Mouse (Mus musculus) urinary bladder, postnatal 14 days (tissue): Measurements from ENCODE around the gene Tspan13.

Experiments used
- DNase-seq: peaks from one replicate; pipeline ENCODE4 v3.0.0; 2021; ENCODE audit warnings: low spot score

Gene Tspan13

DNA sequence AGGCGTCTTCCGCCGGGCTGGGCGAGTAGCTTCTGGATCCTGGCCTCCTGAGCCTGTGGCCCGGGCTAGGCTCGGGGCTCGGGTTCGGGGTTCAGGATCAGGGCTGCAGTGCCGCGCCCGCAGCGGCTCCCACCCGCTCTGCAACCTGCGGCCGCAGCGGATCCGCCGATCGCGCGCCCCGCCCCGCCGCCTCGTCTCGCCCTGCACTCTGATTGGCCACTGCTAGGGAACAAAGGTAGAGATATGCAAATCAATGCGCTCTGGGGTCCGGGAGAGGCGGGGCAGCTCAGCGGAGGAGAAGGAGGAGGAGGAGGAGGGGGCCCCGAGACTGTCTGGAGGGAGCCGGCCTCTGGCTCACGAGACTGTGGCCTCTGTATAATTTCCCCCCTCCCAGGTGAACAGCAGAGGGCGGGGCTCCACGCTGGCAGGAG, at the start of gene Tspan13:
Gene Tspan13, minus strand, starts transcription at position 153 of the 431 bp plus-strand sequence.
- peak; percentile 89 for DNase-seq

DNA sequence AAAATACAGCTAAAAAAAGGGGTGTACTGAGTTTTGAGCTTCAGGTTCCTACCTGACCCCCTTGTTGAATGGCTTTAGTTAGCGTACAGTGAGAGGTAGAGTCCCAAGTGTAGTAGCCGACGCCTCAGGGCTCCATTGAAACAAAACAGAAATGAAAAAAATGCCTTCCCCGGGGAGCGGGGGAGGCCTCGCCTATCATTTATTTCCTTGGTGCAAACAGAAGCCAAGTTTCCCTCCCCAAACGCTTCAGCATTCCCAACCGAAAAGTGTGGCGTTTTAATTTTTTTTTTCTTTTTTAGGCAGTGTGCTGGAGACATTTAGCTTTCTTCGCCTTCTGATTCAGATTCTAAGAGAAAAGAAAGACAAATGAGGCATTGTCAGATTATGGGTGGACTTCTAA, 49.7 kb upstream of the Tspan13 start:
- no peak for DNase-seq

DNA sequence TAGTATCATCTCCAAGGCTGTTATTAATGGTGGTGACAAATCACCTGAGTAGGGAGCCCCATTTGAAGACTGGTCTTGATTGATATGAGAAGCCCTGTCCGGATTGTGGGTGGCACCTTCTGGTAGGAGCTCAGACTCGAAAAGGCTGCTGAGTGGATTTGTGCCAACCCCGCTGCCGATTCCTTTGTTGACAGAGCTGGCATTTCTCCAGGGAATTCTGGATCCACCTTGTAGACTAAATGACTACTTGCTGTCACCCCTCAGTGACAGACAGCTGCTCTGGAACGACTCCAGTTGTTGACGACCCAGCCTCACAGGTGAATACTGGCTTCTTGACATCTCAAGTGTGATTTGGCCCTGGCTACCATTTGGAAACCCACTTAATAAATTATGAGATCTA, 46.9 kb upstream of the Tspan13 start:
- no peak for DNase-seq

DNA sequence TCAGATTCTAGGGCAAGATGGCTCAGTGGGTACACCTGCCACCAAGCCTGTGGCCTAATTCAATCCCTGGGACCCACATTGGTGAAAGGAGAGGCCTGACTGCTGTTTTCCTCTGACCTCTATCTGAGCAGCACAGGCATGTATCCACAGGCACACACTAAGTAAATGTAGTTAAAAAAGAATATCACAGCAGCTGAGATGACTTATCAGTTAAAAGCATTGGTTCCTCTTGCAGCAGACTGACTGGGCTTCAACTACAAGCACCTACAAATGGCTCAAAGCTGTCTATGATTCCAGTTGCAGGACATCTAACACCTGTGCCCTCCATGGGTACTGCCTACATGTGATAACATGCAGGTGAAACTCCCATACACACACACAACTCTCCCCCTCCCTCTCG, 46.5 kb upstream of the Tspan13 start:
- no peak for DNase-seq

DNA sequence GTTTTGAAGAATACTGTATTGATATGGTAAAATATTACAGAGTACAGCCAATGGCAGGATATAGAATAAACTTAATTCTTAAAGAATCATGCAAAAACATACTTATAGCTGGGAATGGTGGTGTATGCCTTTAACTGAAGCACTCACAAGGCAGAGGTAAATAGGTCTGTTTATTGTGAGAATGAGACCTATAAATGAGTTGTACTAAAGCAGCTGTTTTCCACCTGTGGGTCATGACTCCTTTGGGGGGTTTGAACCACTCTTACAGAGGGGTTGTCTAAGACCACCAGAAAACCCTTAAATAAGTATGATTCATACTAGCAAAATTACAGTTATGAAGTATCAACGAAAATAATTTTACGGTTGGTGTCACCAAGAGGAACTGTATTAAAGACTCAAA, 43.1 kb upstream of the Tspan13 start:
- no peak for DNase-seq

DNA sequence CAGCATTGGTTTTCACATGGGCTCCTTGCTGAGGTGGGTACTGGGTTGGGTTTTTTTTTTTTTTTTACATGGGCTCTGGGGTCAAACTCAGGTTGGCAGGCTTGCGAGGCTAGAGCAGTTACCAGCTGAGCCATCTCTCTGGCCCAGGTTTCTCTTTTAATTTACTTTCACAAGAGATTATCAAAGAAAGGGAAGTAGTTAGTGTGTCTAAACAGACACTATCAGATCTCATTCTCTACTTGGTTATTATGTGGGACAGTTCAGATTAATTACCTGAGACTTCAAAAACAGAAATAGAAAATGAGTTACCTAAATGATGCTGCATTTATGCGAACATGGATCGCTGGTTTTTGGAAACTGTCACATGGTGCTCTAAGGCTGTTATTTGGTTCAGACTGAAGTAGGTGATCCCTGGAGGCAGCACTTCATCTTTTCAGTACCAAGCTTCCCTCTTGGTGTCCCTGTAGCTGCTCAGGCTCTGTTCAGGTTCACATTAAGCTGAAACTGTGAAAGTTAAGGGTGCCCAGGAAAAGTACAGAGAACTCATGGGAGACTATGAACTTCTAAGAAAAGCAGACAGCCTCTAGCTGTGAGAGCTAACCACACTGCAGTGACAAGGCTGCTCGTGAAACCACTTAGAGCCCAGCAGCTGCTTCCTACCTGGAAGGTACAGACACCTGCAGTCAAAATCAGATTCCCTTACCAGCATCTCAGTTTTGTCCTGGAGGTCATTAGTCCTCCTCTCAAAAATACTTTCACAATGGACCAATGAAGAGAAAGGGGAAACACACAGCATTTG, 36.0 kb upstream of the Tspan13 start:
- DNase-seq, result no peak

DNA sequence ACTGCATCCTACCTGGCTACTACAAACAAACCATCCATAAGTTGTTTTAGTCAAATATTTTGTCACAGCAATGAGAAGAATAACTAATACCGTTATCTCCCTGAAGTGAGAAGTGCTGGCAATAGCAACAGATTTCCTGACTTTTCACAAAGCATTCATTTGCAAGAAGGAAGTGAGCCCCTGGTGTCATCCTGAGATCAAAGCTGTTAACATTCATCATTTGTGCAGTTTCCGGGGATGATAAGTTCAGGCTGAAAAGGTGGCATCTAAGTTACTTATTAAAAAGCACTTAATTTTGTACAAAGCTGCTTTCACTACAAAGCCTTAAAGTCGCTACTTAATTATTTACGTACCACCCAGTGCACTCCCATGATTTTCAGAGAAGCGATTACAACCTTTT, 30.6 kb upstream of the Tspan13 start:
- no peak for DNase-seq

DNA sequence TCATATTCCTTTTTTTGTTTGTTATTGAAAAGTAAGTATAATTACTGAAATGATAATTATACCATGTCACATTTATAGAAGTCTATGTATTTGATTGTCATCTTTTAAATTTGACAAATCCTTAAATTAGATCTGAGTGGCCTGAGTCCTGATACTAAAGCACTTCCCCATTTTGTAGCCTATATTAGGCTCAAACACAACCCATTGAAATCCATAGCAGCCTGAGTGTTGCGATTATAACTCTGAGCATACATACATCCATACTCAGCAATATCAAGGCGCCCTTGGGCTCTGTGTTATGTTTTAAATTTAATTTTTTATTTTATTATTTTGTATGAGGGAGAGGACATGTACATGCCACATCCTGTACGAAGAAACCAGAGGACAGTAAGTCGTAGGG, 27.9 kb upstream of the Tspan13 start:
- no peak for DNase-seq

DNA sequence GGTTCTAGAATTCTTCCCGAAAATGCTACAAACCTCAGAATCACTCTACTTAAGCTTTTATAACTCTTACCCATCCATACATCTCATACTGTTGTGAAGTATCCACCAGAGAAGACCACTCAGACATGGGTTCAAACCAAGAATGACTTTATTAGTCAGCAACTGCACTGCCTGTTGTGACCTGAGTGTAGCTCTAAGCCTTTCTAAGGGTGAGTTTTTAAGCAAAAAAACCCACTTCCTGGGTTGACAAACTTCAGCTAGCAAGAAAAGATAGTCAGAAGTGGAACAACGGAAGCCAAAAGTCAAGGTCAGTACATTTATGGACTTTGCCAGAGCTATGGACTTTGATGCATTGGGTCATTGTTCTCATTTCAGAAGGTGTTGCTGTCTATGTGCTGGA, 25.2 kb upstream of the Tspan13 start:
- DNase-seq, result no peak

DNA sequence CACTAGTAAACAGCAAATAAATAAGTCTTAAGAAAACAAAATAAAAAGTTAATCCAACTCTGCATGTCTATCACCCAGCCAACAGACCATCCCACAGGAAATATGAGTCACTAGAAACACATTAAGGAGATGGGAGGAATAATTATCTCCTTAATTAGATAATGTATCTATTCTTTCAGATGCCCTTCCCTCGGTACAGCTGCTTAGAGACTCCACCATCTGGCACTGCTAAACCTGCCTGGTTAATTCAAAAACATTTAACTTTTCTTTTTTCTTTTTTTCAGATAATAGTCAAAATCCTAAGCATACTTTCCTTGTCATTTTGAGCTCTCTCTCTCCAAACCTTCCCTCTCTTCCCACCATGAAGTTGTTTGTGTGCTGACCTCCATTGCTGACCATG, 23.6 kb upstream of the Tspan13 start:
- no peak for DNase-seq

DNA sequence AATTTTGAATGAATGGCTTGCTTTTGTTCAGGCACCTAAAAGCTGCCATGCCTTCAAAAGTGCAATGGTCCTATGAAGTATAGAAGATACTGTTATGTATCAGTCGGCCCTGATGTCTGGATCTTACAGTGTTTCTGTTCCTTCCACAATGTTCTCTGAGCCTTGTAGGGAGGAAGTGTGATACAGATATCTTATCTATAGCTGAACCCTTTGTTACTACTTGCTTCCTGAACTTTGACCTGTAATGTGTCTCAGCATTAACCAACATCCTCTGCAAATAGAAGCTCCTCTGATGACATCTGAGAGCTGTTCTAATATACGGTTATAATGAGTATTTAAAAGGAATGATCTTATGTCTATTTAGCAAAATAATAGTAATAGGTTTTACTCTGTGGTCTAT, 15.4 kb upstream of the Tspan13 start:
- DNase-seq, result no peak

DNA sequence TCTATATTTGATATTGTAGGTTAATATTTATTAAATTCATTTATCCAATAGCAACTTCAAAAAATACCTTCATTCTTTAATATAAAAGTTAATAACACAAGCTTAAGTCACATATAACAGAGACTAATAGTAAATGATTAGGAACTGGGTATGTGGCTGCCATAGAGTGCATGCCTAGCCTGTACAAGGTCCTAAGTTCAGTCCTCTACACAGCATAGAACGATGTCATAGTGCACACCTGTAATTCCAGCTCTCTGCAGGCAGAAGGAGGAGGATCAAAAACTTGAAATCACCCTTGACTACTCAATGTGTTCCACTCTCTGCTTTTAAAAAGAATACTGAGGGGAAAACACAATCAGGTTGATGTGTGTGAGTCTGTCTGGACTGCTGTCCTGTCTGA, 8.0 kb upstream of the Tspan13 start:
- DNase-seq, result no peak

DNA sequence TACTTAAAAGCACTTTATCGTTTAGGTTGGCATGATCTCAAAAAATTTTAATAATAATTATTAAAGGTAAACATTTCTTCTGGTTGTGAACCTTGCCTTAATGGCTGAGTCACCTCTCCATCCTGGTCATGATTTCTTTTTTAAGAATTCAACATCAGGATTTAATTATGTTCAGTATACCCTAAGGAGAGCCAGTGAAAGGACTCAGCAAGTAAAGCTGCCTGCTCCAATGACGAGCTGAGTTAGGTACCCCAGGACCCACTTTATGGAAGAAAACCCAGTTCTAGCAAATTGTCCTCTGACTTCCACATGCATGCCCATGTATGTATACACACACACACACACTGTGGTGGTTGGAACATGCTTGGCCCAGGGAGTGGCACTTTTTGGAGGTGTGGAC, 5.3 kb upstream of the Tspan13 start:
- DNase-seq, result no peak

DNA sequence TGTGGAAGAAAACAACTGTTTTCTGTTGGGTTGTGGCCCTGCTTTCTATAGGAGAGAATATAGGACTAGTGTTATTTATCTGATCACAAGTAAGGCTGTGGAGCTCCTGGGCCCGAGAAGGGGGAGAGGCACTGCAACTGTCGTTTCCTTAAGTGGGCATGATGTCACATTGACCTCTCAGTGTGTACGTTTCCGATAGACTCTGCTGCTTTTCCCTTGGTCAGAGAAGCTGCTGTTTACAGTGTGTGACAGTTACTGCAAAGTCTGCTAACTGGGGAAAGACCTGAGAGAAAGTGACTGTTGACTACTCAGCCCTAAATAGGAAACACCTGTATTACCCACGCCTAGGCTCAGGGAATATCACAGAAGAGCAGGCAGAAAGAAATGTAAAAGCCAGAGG, 3.9 kb upstream of the Tspan13 start:
- DNase-seq, result no peak

DNA sequence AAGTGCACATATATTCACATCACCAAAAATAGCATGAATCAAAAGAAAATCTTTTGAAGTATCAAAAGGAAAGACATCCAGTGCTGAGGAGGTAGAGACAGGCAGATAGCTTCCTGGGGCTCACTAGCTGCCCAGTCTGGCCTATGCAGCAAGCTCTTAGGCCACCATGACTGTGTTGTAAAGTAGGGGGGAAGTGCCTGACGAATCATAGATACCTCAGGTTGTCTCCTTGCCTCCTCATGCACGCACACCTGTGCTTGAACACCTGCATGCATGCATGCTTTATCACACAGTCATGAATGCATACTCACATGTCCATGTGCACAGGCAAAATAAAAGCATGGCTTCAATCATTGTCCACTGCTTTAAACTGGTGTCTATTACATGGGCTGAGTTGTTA, 2.4 kb upstream of the Tspan13 start:
- no peak for DNase-seq

DNA sequence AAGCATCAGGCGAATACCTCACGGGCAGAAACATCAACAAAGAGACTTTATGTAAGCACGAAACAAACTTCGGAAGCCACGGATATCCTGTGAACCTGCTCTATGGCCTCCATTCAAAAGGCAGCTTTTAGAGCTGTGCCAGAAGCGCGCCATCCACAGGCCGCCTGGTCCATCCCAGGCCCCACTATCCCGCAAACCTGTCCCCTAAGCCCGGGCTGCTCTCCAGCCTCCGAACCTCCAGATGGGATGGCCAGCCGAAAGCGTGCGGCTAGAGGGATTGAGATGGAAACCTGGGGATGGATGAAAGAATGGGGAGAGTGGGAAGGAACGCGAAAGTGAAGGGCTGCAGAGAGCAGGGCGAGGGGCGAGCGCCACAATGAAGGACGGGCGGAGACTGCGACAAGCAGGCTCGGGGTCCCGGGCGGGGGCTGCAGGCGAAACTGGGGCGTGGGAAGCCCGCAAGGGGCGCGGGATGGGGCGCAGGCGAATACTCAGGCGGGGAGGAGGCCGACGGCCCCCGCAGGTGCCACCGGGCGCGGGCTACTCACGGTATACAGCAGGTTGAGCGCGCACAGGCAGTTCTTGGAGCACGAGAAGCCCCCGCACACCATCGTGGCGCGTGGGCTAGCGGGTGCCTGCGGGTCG, 475 bp downstream of the Tspan13 start:
- peak; percentile 42 for DNase-seq

DNA sequence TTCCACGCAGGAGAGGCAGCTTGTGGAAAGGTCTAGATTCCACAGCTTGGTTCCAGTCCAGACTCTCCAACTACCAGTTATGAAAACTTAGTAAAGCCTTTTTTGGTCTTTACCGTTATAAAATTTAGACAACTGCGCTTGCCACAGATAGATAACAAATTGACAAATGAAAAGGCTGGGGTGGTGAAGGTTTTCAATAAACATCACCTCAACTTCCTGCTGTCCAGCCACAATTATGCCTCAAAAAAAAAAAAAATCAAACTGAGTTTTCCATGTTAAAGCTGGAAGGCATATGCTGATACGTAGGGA, 1.1 kb downstream of the Tspan13 start:
- no peak for DNase-seq

DNA sequence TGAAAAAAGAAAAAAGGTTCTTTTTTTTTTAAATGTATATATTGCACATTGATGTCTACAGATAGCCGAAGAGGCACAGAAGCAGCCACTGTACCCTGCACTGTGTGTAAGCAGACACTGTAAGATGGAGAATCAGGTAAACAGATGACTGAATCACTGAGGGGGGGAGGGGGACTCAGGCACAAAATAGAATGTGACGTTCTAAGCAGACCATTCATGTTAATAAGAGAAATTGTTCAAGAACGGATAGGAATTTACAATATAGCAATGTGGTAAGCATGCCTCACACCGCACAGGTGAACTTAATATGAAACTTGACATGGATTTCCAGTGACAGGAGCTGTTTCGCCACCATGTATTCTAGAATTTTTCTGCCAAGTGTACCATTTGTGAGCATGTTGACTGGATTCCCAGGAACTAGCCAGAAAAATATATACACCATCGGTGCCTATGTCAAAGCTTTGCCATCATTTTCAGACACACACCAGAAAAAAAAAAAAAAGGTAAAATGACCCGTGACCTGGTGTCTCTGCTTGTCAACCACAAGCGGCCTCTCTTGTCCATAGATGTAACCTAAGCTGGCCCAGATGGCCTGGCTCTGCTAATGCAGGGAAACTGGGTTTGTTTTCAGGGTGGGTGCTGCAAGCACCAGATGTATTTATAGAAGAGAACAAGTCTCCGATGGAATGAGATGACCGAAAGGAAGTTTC, 1.6 kb downstream of the Tspan13 start:
- no peak for DNase-seq

DNA sequence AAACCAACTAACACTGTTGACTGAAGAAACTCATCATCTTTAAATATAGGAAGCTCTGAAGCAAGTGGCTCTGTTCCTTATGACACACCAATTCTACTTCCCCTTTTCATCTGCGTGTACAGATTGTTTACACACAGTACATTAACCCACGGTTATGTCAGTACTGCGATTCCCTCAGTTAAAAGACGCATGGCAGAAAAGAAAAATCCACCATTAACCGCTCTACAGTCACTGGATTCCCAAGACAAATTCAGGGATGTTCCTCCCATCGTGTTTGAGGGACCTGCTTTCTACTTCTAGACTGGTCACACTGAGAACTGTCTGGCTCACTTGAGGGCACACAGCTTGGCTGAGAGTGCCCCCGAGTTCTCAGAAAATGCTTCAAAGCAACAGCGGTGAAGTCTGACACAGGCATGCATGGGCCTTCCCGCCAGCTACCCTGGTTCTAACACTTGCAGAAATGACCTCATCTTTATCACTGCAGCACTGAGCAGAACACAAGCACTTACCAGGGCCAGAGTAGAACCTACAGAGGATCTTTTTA, 2.7 kb downstream of the Tspan13 start:
- no peak for DNase-seq

DNA sequence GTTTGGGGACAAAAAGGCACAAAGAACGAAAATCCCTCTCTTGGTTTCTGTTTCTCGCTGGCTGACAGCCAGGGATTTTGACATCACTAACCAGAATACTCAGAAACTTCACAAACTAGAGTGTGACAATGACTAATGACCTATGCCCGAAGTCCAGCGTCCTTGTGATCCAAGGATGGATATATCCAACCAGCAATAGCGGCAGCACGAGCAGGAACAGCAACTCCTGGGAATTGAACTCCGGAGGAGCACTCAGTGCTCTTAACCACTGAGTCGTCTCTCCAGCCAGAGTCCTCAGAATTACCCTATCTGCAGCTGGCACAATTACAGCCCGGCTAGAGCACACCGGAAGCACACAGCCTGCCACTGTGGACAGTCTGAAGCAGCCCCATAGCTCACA, 5.5 kb downstream of the Tspan13 start:
- DNase-seq, result no peak

DNA sequence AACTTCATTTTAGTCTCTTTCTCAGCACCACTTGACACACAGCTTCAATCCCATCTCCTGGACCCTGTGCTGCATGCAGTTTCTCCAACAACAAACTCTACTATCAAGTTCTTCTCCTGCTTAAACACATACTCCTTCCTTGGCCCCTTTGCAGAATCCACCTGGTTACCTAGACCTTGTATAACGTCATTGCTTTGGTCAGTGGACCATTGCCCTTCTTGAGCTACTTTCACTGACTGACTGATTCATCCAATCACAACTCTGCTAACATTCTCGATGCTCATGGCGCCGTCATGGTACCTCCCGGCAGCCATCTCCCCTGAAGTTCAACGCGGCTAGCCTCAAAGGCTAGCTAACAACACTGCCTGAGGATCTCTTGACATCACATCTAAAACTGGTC, 6.2 kb downstream of the Tspan13 start:
- DNase-seq, result no peak

DNA sequence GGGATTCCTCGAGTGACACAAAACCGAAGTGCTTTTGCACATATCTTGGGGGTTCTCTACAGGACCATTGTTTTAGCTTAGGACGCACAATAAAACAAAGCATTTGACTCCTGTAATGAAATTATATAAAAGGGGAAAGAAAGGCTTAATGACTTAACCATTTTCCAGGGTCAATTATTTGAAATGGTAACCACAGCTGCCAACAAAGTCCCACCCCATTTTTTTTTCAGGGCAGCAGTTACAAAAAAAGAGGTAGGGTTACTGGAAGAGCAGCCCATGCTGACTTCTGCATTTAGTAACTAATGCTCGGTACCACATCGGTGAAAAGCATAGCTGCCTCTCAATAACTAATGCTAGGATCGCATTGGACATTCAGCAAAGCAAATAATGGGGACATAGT, 6.8 kb downstream of the Tspan13 start:
- DNase-seq, result no peak

DNA sequence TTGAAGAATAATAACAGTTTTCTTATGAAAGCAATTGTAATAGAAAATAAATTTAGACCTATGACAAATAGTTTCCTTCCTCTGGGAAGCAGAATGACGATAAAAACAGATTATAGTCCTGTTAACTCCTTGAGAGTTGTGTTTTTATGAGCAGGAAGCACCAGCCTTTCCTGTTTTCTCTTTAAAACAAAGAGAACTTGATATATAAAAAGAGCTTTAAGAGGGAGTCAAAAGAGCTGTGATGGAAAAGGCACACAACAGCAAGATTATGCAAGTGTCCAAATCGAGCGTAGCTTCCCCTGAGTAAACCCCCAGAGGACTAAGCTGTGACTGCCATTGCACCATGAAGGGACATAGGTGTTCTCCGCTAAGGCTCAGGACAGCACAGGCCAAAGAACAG, 9.9 kb downstream of the Tspan13 start:
- no peak for DNase-seq
